In the genomic region with DNA sequence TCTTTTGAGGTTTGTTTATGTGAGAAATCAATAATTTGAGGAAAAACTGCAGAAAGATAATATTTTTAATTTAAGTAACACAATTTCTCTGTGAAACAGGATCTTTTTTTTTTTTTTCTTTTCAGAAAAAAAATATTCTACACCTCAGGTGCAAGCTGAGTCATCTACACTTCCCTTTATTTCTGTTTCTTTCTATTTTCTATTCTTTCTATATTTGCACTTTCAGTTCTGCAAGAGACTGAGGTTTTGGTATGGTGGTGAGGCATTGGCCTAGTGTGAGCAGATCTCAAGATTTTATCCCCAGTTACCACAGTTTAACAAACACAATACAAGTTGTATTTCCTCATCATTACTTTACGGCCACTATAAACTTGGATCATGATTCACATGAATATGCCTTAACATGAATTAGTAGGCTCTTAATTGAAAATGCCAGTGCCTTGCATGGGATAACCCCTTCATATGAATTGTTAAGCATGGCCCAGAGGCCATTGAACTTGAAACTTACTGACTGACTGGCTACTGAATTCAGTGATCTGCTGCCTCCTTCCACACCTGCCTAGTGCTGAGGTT, we compare ENCODE assay signal across 26 mouse cellular contexts.
"Had no signal": no experiment of that assay in that cellular context is flagged by ENCODE, and none has a peak within 500 bp of the region (broad histone marks: within the 10 kb centered on the region; RNA-seq: fewer than 3 reads in every experiment).

No protein-coding gene starts in this region.

- H3K4me2 ChIP-seq: embryonic facial prominence, embryonic 12.5 days; embryonic facial prominence, embryonic 13.5 days; embryonic facial prominence, embryonic 15.5 days; forebrain, embryonic 12.5 days; forebrain, embryonic 13.5 days; forebrain, embryonic 15.5 days had no signal

- H3K27me3 ChIP-seq: embryonic facial prominence, embryonic 12.5 days; embryonic facial prominence, embryonic 13.5 days; embryonic facial prominence, embryonic 15.5 days; forebrain, embryonic 12.5 days; forebrain, embryonic 13.5 days; forebrain, embryonic 15.5 days had no signal

- ATAC-seq: forebrain, embryonic 13.5 days; forebrain, embryonic 14.5 days; forebrain, embryonic 15.5 days; forebrain, postnatal 0 days had no signal

- H3K27ac ChIP-seq: embryonic facial prominence, embryonic 10.5 days; embryonic facial prominence, embryonic 12.5 days; embryonic facial prominence, embryonic 13.5 days; embryonic facial prominence, embryonic 15.5 days; forebrain, embryonic 10.5 days; forebrain, embryonic 12.5 days; forebrain, embryonic 13.5 days; forebrain, embryonic 15.5 days; gastrocnemius, adult 2 months; heart, adult 2 months; heart, embryonic 10.5 days had no signal

- DNase-seq: cerebellum, adult 9-11 months; cerebellum, postnatal 10 days; cerebellum, postnatal 14 days; cerebellum, postnatal 25 days; cerebellum, postnatal 36 days; embryo, embryonic 11 days; forebrain, postnatal 0 days; gastrocnemius, adult 2 months; gastrocnemius, postnatal 10 days; gastrocnemius, postnatal 14 days; gastrocnemius, postnatal 25 days; gastrocnemius, postnatal 36 days; heart, adult 11 months; heart, adult 18-20 months; heart, adult 2 months had no signal

- H3K4me3 ChIP-seq: embryonic facial prominence, embryonic 10.5 days; embryonic facial prominence, embryonic 12.5 days; embryonic facial prominence, embryonic 13.5 days; embryonic facial prominence, embryonic 15.5 days; erythroblast, embryonic 14.5 days; forebrain, embryonic 10.5 days; forebrain, embryonic 12.5 days; forebrain, embryonic 13.5 days; forebrain, embryonic 15.5 days; gastrocnemius, adult 2 months; heart, adult 2 months; heart, embryonic 10.5 days had no signal

- H3K9ac ChIP-seq: embryonic facial prominence, embryonic 12.5 days; embryonic facial prominence, embryonic 13.5 days; embryonic facial prominence, embryonic 15.5 days; forebrain, embryonic 12.5 days; forebrain, embryonic 13.5 days; forebrain, embryonic 15.5 days; forebrain, postnatal 0 days had no signal

- H3K36me3 ChIP-seq: embryonic facial prominence, embryonic 10.5 days; embryonic facial prominence, embryonic 12.5 days; embryonic facial prominence, embryonic 13.5 days; embryonic facial prominence, embryonic 15.5 days; forebrain, embryonic 10.5 days; forebrain, embryonic 12.5 days; forebrain, embryonic 15.5 days; heart, embryonic 10.5 days had no signal

- H3K9me3 ChIP-seq: embryonic facial prominence, embryonic 10.5 days; embryonic facial prominence, embryonic 12.5 days; embryonic facial prominence, embryonic 13.5 days; embryonic facial prominence, embryonic 15.5 days; forebrain, embryonic 10.5 days; forebrain, embryonic 12.5 days; forebrain, embryonic 13.5 days; forebrain, embryonic 15.5 days; heart, embryonic 10.5 days had no signal

- H3K4me1 ChIP-seq: embryonic facial prominence, embryonic 10.5 days; embryonic facial prominence, embryonic 12.5 days; embryonic facial prominence, embryonic 13.5 days; embryonic facial prominence, embryonic 15.5 days; forebrain, embryonic 10.5 days; forebrain, embryonic 12.5 days; forebrain, embryonic 13.5 days; forebrain, embryonic 15.5 days; heart, embryonic 10.5 days had no signal
